Mouse (Mus musculus): ENCODE results near the gene Hcn3.

Hcn3 gene

DNA sequence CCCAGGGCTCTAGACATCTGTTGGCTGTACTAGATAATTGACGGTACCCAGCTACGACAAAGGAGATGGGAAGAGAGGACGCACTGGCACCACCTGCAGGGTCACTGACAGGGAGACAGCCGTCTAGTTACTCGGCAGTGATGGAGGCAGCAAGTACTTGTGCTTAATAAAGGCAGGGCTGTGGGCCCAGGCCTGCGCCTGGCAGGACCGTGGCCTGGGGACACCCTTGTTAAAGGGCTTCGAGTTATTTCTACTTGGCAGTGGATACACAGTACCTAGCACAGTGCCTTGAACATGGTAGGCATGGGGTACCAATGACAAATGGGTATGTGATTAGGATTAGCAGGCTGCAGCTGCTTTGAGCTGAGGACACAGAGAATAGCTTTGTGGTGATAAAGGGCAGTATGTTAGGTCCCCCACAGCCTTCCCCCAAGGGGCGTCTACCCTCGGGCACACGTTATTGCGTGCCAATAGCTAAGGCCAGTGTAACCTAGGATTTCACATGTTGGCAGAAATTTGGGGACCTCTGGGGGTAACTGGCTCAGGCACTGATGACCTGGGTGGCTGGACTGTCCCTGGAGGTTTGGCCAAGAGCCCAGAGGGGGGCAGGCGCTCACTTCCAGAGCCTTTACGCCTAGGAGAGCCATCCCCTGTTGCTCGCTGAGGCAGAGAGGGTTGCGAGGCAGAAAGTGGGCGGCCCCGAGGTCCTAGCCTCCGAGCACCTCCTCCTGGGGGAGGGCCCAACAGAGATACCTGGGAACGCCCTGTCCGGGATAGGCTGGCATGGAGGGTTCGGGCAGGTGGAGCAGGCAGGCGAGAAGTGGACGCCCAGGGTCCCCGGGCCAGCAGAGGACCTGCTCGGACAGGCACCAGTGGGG, 12.7 kb downstream of the Hcn3 start:
- no peak for DNase-seq (ENCODE audit: low read depth, low spot score)

GRCm38 (mm10) chr3:89145566-89145965, 14.4 kb downstream of the Hcn3 start:
- no peak for DNase-seq (ENCODE audit: low read depth, low spot score)

GRCm38 (mm10) chr3:89144821-89145220, 15.2 kb downstream of the Hcn3 start:
- DNase-seq (ENCODE audit: low read depth, low spot score): no peak

DNA sequence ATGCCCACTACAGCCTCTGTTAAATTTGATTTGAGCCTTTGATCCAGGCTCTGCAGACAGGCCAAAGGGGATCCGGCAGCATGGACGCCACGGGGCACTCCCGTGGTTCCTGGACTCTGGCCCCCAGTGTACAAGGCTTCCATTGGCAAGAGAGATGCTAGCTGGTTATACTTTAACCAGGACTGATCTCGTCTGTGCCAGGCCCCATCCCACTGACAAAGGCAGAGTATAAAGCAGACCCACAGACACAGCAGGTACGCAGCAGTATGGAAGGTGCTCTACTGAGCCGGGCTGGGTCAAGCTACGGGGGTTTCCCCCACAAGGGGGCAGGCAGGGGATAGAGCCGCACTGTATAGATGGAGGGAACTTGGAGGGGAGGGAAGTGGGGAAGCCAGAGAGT, 23.6 kb downstream of the Hcn3 start:
- DNase-seq (ENCODE audit: low read depth, low spot score): no peak

- no peak for DNase-seq (ENCODE audit: low read depth, low spot score)
These were observed 24.0 kb downstream of the Hcn3 start, which contains the start of gene Pklr for GRCm38 (mm10) chr3:89135958-89136357. TSS of gene Pklr (plus strand) at chr3:89136142.

- no peak for DNase-seq (ENCODE audit: low read depth, low spot score)
These were observed 26.2 kb downstream of the Hcn3 start for GRCm38 (mm10) chr3:89133752-89134151.

GRCm38 (mm10) chr3:89133063-89133450, 26.9 kb downstream of the Hcn3 start:
- no peak for DNase-seq (ENCODE audit: low read depth, low spot score)

- DNase-seq (ENCODE audit: low read depth, low spot score): no peak
These were observed 27.5 kb downstream of the Hcn3 start for GRCm38 (mm10) chr3:89132285-89133062.

DNA sequence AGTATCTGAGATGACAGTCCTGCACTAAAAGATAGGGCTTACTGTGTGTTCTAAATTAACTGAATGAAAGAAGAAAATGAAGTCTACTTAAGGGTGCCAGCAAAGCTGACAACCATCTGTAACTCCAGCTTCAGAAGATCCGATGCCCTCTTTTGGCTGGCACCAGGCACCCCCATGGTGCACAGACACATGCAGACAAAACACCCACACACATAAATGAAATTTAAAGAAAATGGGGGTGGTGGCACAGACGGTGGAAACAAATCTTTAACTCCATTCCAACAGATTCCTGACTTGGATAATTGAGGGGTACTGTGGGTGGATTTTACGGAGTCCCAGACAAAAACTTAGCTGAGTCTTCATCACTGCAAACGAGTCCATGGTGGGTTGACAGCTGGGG, 28.2 kb downstream of the Hcn3 start:
- DNase-seq (ENCODE audit: low read depth, low spot score): no peak

GRCm38 (mm10) chr3:89129908-89130307, 30.1 kb downstream of the Hcn3 start:
- DNase-seq (ENCODE audit: low read depth, low spot score): no peak

DNA sequence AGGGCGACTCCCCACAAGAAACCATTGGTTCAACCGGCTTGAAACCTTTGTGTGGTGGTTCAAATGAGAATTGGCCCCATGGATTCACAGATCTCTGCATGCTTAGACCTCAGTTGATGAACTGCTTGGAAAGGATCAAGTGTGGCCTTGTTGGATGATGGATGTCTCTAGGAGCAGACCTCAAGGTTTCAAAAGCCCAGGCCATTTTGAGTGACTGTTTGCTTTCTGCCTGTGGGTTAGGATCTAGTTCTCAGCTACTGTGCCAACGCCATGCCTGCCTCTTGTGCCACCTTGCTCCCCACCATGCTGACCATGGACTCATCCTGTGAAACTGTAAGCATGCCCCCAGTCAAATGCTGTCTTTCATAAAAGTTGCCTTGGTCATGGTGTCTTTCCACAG, 34.0 kb downstream of the Hcn3 start:
- DNase-seq (ENCODE audit: low read depth, low spot score): no peak

- DNase-seq (ENCODE audit: low read depth, low spot score): no peak
These were observed 35.8 kb downstream of the Hcn3 start for GRCm38 (mm10) chr3:89124241-89124640.

DNA sequence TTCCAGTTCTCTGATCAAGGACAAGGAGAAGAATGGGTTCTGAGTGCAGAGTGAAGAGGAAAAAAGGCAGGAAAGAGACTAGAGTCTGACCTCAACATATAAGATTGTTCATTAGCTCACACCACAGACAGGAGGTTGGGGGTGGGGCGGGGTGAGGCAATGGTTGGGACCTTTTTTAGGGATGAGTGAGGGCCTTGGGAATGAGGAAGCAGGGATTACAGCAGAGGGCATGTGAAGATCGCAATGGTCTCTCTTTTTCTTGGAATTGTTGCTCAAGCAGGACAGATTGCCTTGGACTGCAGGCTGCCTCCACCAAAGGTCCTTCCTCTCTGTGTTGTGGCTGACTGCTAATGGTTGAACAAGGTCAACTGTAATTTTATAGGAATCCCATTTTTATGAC, 36.7 kb downstream of the Hcn3 start:
- DNase-seq (ENCODE audit: low read depth, low spot score): no peak

DNA sequence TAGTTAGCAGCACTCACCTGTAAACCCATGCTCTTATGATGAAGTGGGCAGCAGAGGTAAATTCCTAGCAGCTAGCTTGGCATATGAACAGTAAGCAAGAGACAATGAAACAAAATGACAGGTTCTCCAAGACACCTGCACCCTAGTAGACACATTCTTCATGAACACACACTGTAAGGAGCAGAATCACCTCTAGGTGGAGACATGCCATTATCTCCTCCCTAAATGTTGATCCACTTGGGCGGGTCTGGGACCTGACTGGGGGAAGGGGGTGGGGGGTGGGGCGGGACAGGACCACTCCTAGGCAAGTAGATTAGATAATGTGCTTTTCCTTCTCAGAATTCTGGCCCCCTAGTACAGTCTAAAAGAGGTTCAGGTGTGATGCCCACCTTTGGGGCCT, 44.5 kb downstream of the Hcn3 start:
- no peak for DNase-seq (ENCODE audit: low read depth, low spot score)

- no peak for DNase-seq (ENCODE audit: low read depth, low spot score)
These were observed 46.9 kb downstream of the Hcn3 start for GRCm38 (mm10) chr3:89113058-89113457.

GRCm38 (mm10) chr3:89108146-89108545, 51.9 kb downstream of the Hcn3 start:
- no peak for DNase-seq (ENCODE audit: low read depth, low spot score)

GRCm38 (mm10) chr3:89107545-89107944, 52.5 kb downstream of the Hcn3 start:
- DNase-seq (ENCODE audit: low read depth, low spot score): no peak

- no peak for DNase-seq (ENCODE audit: low read depth, low spot score)
These were observed 53.1 kb downstream of the Hcn3 start for GRCm38 (mm10) chr3:89106881-89107280.

- no peak for DNase-seq (ENCODE audit: low read depth, low spot score)
These were observed 56.8 kb downstream of the Hcn3 start for GRCm38 (mm10) chr3:89103291-89103595.

DNA sequence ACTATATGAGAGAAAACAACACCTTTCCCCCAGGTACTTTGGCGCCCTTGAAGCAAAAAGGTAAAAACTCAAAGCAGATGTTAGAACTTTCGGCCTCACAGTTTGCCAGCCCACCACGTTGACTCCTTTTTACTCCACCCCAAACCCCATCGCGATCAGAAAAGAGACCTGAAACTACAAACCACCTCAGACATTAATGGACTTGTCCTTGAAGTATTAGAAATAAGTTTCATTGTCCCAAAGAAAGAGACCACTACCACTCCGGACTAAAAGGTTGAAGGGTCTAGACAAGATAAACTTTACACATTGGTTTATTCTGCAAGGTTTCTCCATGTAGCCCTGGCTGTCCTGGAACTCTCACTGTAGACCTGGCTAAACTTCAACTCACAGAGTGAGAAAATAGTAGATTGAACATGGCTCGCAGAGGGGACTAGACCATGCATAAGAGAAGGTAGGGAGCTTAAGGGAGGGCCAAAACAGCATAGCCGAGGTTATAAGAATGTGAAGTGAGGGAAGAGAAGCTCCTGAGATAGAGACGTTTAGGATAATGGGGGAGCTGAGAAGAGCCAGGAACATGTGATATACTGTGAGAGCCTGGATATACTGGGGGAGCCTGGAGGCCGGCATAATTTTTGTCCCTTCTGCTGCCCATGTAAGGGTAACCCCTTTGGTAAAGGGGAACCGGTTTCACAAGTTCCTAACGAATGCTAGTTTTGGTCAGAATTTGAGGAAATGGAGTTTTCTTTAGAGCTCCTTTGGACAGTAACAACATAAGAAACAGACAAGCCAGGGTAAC, 57.3 kb downstream of the Hcn3 start:
- no peak for DNase-seq (ENCODE audit: low read depth, low spot score)

- DNase-seq (ENCODE audit: low read depth, low spot score): peak; percentile 99
These were observed 58.0 kb downstream of the Hcn3 start, which contains the start of gene Fdps for GRCm38 (mm10) chr3:89101812-89102494. TSS of gene Fdps (minus strand) at chr3:89101959.

- no peak for DNase-seq (ENCODE audit: low read depth, low spot score)
These were observed 58.6 kb downstream of the Hcn3 start for GRCm38 (mm10) chr3:89101459-89101811.
